Mouse (Mus musculus): ENCODE measurements around the gene Sbk2. TPM values are rescaled to one million over a fixed set of nuclear protein-coding genes. Genes with fewer than 3 reads are reported as not detected.

Gene Sbk2
- 0.35 to 1.0 TPM in 2 of 4 replicates, not detected in the others for total RNA-seq (2023; ENCODE audit: inconsistent age)

DNA sequence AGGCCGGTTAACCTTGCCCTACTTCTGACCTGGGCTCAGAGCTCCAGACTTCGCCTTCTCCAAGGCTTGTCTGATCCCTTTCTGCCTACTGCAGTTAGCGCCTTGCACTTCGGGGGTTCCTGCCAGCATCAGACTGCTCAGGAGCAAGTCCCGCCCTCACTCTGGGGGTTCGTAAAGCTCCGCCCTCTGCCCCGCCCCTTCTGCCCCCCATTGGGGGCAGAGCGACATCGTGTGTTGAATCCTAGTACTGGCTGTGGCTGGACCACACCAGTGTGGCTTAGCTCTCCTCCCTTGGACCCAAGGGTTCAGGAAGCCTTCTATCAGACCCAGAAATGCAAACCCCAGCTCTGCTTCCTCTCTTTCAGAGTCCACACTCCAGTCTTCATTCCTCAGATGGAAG is at the start of gene Sbk2:
TSS of gene Sbk2 (minus strand) at position 135 of the 400 bp plus-strand sequence.

DNA sequence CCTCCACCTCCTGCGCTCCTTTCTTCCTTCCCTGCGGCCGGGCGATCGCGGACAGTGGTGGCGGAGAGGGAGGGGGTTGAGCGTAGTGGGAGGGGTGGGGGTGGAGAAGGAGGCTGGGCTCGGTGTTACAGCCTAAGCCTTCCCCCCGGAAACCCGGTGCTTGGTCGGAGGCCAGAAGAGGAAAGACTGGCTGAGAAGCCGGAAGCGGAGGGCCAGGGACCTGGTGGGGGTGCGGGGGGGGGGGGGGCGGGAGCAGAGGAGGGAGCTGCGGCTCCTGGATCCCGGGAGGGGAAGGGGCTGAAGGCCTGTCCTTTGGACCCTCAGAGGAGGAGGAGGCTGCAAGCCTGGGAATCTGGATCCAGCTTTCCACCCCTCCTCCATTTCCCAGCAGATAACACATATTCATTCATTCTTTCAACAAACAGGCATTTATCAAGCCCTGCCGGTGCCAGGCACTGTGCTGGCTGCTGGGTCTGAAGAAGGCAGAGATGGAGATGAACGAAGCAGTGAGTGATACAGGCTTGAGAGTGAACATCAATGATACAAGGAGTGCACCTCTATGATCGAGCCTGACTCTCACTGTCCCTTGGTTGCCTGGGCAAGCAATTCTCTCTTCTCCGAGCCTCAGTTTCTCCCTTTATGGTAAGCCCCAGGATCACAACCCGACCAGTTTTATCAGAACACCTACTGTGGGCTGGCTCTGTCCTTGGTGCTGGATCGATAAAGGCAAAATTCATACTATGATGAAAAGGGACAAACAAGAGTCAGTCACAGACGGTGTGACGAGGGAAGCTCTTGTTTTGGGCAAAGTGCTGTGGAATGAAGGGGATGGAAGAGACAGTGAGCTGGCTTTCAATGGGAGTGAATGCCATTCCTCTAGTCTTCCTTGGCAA is 32.0 kb upstream of the Sbk2 start, which contains the start of gene Zfp579:
TSS of gene Zfp579 (minus strand) at position 156 of the 893 bp plus-strand sequence.

DNA sequence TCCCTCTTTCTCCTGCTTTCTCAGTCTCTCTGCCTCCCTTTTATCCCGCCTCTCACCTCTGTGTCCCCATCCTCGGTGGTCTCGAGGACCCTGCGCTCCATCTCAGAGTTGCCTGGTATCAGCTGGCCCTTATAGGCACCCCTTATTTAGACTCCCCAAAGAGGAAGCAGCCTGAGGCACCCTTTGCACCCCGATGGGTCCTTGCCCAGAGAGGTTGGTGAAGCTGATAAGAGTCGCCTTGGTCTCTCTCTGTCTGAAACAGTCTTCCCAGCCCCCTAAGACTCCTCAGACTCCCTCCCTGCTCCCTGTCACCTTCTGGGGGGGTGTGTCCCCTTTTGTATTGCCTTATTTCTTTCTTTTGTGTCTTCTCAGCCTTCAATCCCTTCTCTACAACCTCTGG is 6.9 kb upstream of the Sbk2 start, which contains the start of gene Sbk3:
TSS of gene Sbk3 (minus strand) at position 101 of the 400 bp plus-strand sequence.

DNA sequence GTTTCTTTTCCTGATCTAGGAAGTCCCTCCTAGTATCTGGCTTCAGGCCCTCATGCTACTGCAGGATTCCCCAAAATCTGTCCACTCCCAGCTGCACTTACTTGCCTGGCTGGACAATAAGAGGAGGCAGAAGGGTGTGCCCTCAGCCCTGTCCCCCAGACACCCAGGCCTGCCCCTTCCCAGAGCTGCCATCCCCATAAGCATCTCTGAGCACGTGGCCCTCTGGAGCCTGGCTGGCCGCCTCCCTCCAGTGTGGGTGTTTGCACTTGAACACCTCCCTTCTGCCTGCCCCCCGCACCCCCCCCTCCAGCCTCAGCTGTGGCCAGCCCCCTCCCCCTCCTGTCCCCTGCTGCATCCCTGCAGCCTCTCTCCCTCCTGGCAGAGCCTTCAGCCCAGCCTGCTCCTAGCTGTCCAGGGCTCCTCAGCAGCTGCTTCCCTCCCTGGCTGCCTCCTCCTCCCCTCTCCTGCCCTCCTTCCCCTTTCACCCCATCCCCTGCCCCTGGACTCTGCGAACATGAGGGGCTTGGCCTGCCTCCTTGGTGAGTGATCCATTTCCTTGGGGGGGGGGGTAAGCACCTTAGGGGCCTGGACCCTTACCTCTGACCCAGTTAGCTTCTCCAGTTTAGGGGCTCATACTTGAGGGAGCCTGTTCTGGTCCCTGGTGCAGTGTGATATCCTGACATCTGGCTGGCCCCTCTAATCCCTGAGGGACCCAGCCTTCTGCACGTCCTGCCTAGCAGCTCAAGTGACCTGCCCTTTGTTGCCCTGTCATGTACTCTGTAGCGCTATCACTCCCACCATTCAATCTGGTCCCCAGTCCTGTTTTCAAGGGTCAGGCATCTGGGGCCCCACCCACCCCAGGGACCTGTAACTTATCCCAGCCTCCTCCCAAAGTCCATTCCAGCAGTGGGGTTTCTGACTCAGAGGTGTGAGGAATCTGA is 38.5 kb downstream of the Sbk2 start, which contains the start of gene Ssc5d:
TSS of gene Ssc5d (plus strand) at position 345 of the 941 bp plus-strand sequence.

DNA sequence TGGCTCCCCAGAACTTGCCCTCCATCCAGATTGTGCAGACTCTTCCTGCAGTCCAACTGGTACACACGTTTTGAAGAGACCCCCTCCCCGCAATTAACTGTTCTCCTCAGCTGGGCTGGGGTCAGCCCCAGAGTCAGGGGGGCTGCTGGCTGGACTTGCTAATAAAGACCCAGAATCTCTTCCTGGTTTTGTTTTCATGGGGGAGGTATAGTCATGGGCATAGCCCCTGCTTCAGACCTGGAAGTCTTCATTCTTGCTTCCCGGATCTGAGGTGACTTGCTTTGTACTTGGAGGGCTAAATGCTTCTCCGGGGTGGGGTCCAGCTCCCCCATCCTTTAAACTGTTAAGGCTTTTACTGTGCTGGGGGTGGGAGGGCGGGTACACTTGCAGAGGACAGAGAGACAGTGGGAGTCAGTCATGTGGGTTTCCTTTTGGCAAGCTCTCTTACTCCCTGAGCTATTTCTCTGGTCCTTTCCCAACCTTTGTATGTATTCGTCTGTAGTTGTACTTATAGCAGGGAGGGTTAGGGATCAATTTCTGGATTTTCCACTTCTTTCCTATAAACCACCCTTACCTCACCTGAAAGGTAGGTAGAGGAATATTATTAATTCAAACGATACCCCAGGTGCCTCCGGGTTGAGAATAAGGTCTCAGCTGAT is 42.3 kb downstream of the Sbk2 start, which contains the start of gene Nat14:
TSS of gene Nat14 (plus strand) at position 205 of the 659 bp plus-strand sequence.

DNA sequence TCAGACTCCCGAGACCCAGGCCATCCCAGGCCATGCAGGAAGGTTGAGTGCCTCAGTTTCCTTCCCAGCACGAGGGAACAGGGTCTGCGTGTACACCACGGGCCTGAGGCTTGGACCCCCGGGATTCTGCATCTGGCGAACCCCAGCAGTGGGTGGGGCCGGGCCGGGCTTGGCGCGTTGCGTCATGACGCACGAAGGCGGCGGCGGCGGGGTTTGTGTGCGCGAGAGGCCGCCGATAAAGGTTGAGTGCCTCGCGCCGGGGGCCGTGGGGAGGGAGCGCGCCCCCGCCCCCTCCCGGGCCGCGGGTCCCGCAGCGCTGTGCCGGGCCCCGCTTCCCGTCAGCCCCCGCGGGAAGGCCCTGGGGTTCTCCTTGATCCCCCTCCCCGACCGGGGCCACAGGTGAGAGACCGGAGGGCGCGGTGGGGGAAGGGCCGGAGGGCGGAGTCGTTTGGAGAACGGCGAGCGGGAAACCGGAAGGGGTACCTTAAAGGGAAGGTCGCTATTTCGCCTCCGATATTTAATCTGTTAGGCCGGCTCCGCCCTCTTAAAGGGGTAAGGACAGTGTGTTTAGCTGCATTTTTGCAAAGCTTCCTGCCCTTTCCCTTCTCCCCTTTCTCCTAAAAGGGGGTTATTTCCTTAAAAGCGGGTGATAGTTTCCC is 49.1 kb downstream of the Sbk2 start, which contains the start of gene Zfp628:
TSS of gene Zfp628 (plus strand) at position 211 of the 659 bp plus-strand sequence.

DNA sequence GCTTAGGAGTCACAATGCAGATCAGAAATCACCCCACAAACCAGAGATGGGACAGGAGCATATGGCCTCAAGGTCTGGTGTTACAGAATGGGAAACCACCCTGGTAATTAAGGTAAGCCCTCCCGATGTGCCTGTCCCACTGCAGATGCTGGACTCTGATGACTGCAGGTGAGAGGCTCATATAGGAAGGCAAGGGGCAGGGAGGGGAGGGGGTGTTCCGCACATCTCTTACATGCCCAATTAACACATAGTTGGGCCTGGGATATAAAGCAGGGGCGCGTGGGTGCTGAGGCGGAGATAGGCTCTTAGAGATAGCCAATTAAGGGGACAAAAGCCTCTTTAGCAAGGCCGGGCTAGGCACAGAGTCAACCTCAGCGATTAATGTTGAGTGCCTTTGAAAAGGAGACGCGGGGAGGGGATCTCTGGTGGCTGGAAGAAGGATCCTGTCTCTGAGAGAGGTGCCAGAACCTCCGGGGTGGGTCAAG is 57.7 kb downstream of the Sbk2 start, which contains the start of gene Gm36210:
TSS of gene Gm36210 (minus strand) at position 51 of the 485 bp plus-strand sequence.

Other genes with a start within 250 kb of the Sbk2 start
- 2.0 to 4.0 TPM (median 3.1 TPM) in 4 replicates for gene Tmem150b, start 239.2 kb downstream of the Sbk2 start, total RNA-seq (2023; ENCODE audit: inconsistent age)
- 88.8 to 99.7 TPM (median 92.1 TPM) in 4 replicates for gene Kmt5c, start 224.3 kb downstream of the Sbk2 start, total RNA-seq (2023; ENCODE audit: inconsistent age)
- 2.3 to 5.0 TPM (median 4.1 TPM) in 4 replicates for gene Cox6b2, start 211.3 kb downstream of the Sbk2 start, total RNA-seq (2023; ENCODE audit: inconsistent age)
- not detected in 4 replicates for gene Fam71e2, start 193.1 kb downstream of the Sbk2 start, total RNA-seq (2023; ENCODE audit: inconsistent age)
- not detected in 4 replicates for gene Il11, start 181.5 kb downstream of the Sbk2 start, total RNA-seq (2023; ENCODE audit: inconsistent age)
- not detected in 4 replicates for gene Tmem190, start 181.5 kb downstream of the Sbk2 start, total RNA-seq (2023; ENCODE audit: inconsistent age)
- 2.0 to 2.9 TPM (median 2.4 TPM) in 4 replicates for gene Tmem238, start 174.8 kb downstream of the Sbk2 start, total RNA-seq (2023; ENCODE audit: inconsistent age)
- gene Rpl28, start 171.5 kb downstream of the Sbk2 start, total RNA-seq (2023; ENCODE audit: inconsistent age): 1,659 to 1,852 TPM (median 1,727 TPM) in 4 replicates
- gene Ube2s, start 151.8 kb downstream of the Sbk2 start, total RNA-seq (2023; ENCODE audit: inconsistent age): 137 to 170 TPM (median 148 TPM) in 4 replicates
- gene Shisa7, start 119.7 kb downstream of the Sbk2 start, total RNA-seq (2023; ENCODE audit: inconsistent age): 0.39 to 1.9 TPM (median 0.72 TPM) in 4 replicates
- 6.1 to 12.0 TPM (median 7.0 TPM) in 4 replicates for gene Isoc2b, start 94.1 kb downstream of the Sbk2 start, total RNA-seq (2023; ENCODE audit: inconsistent age)
- gene Isoc2a, start 87.3 kb downstream of the Sbk2 start, total RNA-seq (2023; ENCODE audit: inconsistent age): 10.5 to 13.7 TPM (median 12.2 TPM) in 4 replicates
- gene Gm36210, start 57.9 kb downstream of the Sbk2 start, total RNA-seq (2023; ENCODE audit: inconsistent age): not detected in 4 replicates
- 36.5 to 39.0 TPM (median 38.7 TPM) in 4 replicates for gene Zfp628, start 49.2 kb downstream of the Sbk2 start, total RNA-seq (2023; ENCODE audit: inconsistent age)
- gene Nat14, start 42.4 kb downstream of the Sbk2 start, total RNA-seq (2023; ENCODE audit: inconsistent age): 8.3 to 9.7 TPM (median 9.1 TPM) in 4 replicates
- 0.19 to 0.39 TPM (median 0.34 TPM) in 4 replicates for gene Ssc5d, start 38.6 kb downstream of the Sbk2 start, total RNA-seq (2023; ENCODE audit: inconsistent age)
- 0.29 TPM in 1 of 4 replicates, not detected in the others for gene Sbk3, start 6.8 kb upstream of the Sbk2 start, total RNA-seq (2023; ENCODE audit: inconsistent age)
- gene Zfp579, start 31.8 kb upstream of the Sbk2 start, total RNA-seq (2023; ENCODE audit: inconsistent age): 11.6 to 24.7 TPM (median 17.1 TPM) in 4 replicates
- gene Zfp524, start 50.0 kb upstream of the Sbk2 start, total RNA-seq (2023; ENCODE audit: inconsistent age): 8.6 to 10.0 TPM (median 9.5 TPM) in 4 replicates
- 54.1 to 62.6 TPM (median 56.9 TPM) in 4 replicates for gene Fiz1, start 50.3 kb upstream of the Sbk2 start, total RNA-seq (2023; ENCODE audit: inconsistent age)
- not detected in 4 replicates for gene Gm44973, start 51.1 kb upstream of the Sbk2 start, total RNA-seq (2023; ENCODE audit: inconsistent age)
- 42.2 to 48.1 TPM (median 47.2 TPM) in 4 replicates for gene Zfp865, start 56.0 kb upstream of the Sbk2 start, total RNA-seq (2023; ENCODE audit: inconsistent age)
- not detected in 4 replicates for gene Ccdc106, start 56.1 kb upstream of the Sbk2 start, total RNA-seq (2023; ENCODE audit: inconsistent age)
- gene 4632433K11Rik, start 69.7 kb upstream of the Sbk2 start, total RNA-seq (2023; ENCODE audit: inconsistent age): not detected in 4 replicates
- gene Zfp784, start 74.0 kb upstream of the Sbk2 start, total RNA-seq (2023; ENCODE audit: inconsistent age): 6.6 to 10.3 TPM (median 8.7 TPM) in 4 replicates
- 1.9 to 4.5 TPM (median 3.5 TPM) in 4 replicates for gene Zfp580, start 87.1 kb upstream of the Sbk2 start, total RNA-seq (2023; ENCODE audit: inconsistent age)
- gene U2af2, start 97.7 kb upstream of the Sbk2 start, total RNA-seq (2023; ENCODE audit: inconsistent age): 502 to 531 TPM (median 512 TPM) in 4 replicates
- 203 to 221 TPM (median 219 TPM) in 4 replicates for gene Epn1, start 115.8 kb upstream of the Sbk2 start, total RNA-seq (2023; ENCODE audit: inconsistent age)
- not detected in 4 replicates for gene Rfpl4, start 152.5 kb upstream of the Sbk2 start, total RNA-seq (2023; ENCODE audit: inconsistent age)
- gene Rasl2-9, start 161.5 kb upstream of the Sbk2 start, total RNA-seq (2023; ENCODE audit: inconsistent age): 0.51 to 1.2 TPM (median 1.0 TPM) in 3 of 4 replicates, not detected in the other
- not detected in 4 replicates for gene Vmn1r55, start 185.3 kb upstream of the Sbk2 start, total RNA-seq (2023; ENCODE audit: inconsistent age)
- gene Vmn1r56, start 232.3 kb upstream of the Sbk2 start, total RNA-seq (2023; ENCODE audit: inconsistent age): not detected in 4 replicates

Measured in B cell, adult (primary cell).